Mouse (Mus musculus) thymus, adult 2 months (tissue): ENCODE results near the gene Immp2l.

Experiments
- CTCF ChIP-seq: fragments of 200-500 bp; IDR thresholded peaks from 2 replicates; pipeline ENCODE4 v1.5.1; 2012; ENCODE audit warnings: mild to moderate bottlenecking, control low read depth, low read length, moderate library complexity, borderline replicate concordance; ENCODE audit not compliant: control insufficient read depth, poor library complexity, insufficient read depth; ENCODE audit errors: extremely low read depth
- POLR2A ChIP-seq: fragments of 200-500 bp; IDR thresholded peaks from 2 replicates; pipeline ENCODE4 v1.6.1; 2012; ENCODE audit warnings: mild to moderate bottlenecking, low read length, control low read depth, moderate library complexity; ENCODE audit not compliant: control insufficient read depth, poor library complexity, insufficient read depth; ENCODE audit errors: extremely low read depth

- TF ChIP-seq CTCF (no peak), POLR2A (no peak)
Measured at GRCm38 (mm10) chr12:41911626-41912025, 887.7 kb downstream of the Immp2l start.
